Mouse (Mus musculus): ENCODE results near the gene Mrps21.
"Not testable (repeated sequence)": the region's sequence is repeated elsewhere in the genome, so short reads cannot be mapped to it uniquely, and the experiment has no call there.

The Mrps21 gene

GRCm38 (mm10) chr3:95871392-95871867, at the start of gene Mrps21:
TSS of gene Mrps21 (minus strand) at chr3:95871519.
- DNase-seq (ENCODE audit: low read depth), result peak; percentile 80

- not testable (repeated sequence) for DNase-seq (ENCODE audit: low read depth)
Observed at GRCm38 (mm10) chr3:95920532-95920931, 49.2 kb upstream of the Mrps21 start.

- DNase-seq (ENCODE audit: low read depth), result no peak
Observed at GRCm38 (mm10) chr3:95916760-95917159, 45.4 kb upstream of the Mrps21 start.

- DNase-seq (ENCODE audit: low read depth), result no peak
Observed at GRCm38 (mm10) chr3:95914706-95915105, 43.4 kb upstream of the Mrps21 start.

GRCm38 (mm10) chr3:95907613-95908012, 36.3 kb upstream of the Mrps21 start:
- no peak for DNase-seq (ENCODE audit: low read depth)

- peak; percentile 76 for DNase-seq (ENCODE audit: low read depth)
Observed at GRCm38 (mm10) chr3:95906860-95907259, 35.5 kb upstream of the Mrps21 start.

GRCm38 (mm10) chr3:95905940-95906492, 34.7 kb upstream of the Mrps21 start:
- peak; percentile 69 for DNase-seq (ENCODE audit: low read depth)

GRCm38 (mm10) chr3:95905146-95905939, 34.0 kb upstream of the Mrps21 start:
- peak; percentile 73 for DNase-seq (ENCODE audit: low read depth)

- no peak for DNase-seq (ENCODE audit: low read depth)
Observed at GRCm38 (mm10) chr3:95904568-95904967, 33.2 kb upstream of the Mrps21 start, which contains the start of gene Car14. TSS of gene Car14 (minus strand) at chr3:95904691.

- DNase-seq (ENCODE audit: low read depth), result no peak
Observed at GRCm38 (mm10) chr3:95903753-95904502, 32.6 kb upstream of the Mrps21 start.

GRCm38 (mm10) chr3:95902643-95903042, 31.3 kb upstream of the Mrps21 start:
- DNase-seq (ENCODE audit: low read depth), result no peak

- DNase-seq (ENCODE audit: low read depth), result no peak
Observed at GRCm38 (mm10) chr3:95902373-95902625, 31.0 kb upstream of the Mrps21 start.

GRCm38 (mm10) chr3:95901616-95902372, 30.5 kb upstream of the Mrps21 start:
- DNase-seq (ENCODE audit: low read depth), result no peak

GRCm38 (mm10) chr3:95899800-95900524, 28.6 kb upstream of the Mrps21 start:
- DNase-seq (ENCODE audit: low read depth), result no peak

- not testable (repeated sequence) for DNase-seq (ENCODE audit: low read depth)
Observed at GRCm38 (mm10) chr3:95895501-95895900, 24.2 kb upstream of the Mrps21 start.

- DNase-seq (ENCODE audit: low read depth), result peak; percentile 45
Observed at GRCm38 (mm10) chr3:95894317-95895160, 23.2 kb upstream of the Mrps21 start.

- DNase-seq (ENCODE audit: low read depth), result peak; percentile 97
Observed at GRCm38 (mm10) chr3:95893606-95894316, 22.4 kb upstream of the Mrps21 start, which contains the start of gene Aph1a. TSS of gene Aph1a (plus strand) at chr3:95893969.

GRCm38 (mm10) chr3:95893126-95893525, 21.8 kb upstream of the Mrps21 start:
- peak; percentile 57 for DNase-seq (ENCODE audit: low read depth)
